Mouse (Mus musculus) C2C12 (cell line): Measurements from ENCODE around the gene Dcpp1.

Experiments used
- CEBPB ChIP-seq: IDR thresholded peaks from one replicate; pipeline ENCODE4 v1.6.1; 2011; ENCODE audit warnings: low read depth, mild to moderate bottlenecking, control low read depth, moderate library complexity
- CTCF ChIP-seq: IDR thresholded peaks from one replicate; pipeline ENCODE4 v1.5.1; 2011; ENCODE audit not compliant: control insufficient read depth, insufficient read depth, insufficient read length

DNA sequence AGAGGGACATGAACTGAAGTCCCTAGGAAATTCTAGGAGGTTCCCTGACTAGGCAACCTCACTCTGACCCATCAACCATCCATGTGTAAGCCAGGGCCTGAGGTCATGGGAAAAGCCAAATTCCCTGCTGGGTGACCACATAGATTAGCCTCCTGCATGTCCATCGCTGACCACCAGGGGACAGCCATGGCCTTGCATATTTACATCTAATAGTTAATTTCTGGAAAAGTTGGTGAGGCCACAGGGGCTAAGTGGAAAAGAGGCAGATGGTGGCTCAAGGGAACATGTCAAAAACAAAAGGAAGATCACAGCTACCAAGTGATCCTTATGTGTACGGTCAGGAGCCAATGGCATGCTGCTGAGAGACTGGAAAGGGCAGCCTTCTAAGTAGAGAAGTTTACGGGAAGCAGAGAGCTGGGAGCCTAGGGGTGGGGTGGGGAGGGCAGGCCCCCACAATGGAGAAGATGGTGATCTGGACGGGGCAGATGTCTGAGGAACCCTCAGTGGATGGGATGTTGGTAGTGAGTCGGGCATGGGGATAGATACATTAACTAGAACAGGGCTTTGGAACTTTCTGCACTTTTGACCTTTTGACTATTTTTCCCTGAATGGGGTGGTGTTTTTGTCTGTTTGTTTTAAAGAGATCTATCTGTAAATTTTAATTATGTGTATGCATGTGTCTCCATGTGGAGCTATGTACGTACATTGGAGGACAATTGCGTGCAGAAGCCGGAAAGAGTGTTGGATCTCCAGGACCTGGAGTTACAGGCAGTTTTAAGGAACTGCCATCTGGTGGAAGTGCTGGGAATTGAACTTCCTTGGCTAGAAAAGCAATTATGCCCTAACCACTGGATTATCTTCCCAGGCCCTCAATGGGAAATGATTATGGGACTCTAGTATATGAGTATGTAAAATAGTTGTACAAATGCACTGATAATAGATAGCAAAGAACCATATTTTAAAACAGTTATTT, 6.5 kb upstream of the Dcpp1 start:
- no peak for TF ChIP-seq CEBPB
- peak; percentile 42 for TF ChIP-seq CTCF
